Mouse (Mus musculus) CH12F3 (cell line): ENCODE measurements around the gene Taok1.

ENCODE experiments used
- in situ Hi-C: fragments of 300-500 bp; cut with MboI; formaldehyde crosslinking; loops from 2 replicates; pipeline ENCODE4 v1.14.3; 2020; ENCODE audit warnings: low sequenced_read_pairs

Taok1 gene

GRCm38 (mm10) chr11:77494344-77494676 is 113.3 kb downstream of the Taok1 start:
- in situ Hi-C loops, result no loop called here

- in situ Hi-C loops, result no loop called here
Measured at GRCm38 (mm10) chr11:77493512-77494343, 113.9 kb downstream of the Taok1 start, which contains the start of gene Git1. Gene Git1 (plus strand): TSS chr11:77493562.

GRCm38 (mm10) chr11:77492911-77493332 is 114.7 kb downstream of the Taok1 start:
- in situ Hi-C loops, result no loop called here

- in situ Hi-C loops, result no loop called here
Measured at GRCm38 (mm10) chr11:77492311-77492871, 115.2 kb downstream of the Taok1 start.

- in situ Hi-C loops, result no loop called here
Measured at GRCm38 (mm10) chr11:77491502-77492291, 115.9 kb downstream of the Taok1 start.

- in situ Hi-C loops, result no loop called here
Measured at GRCm38 (mm10) chr11:77491123-77491501, 116.5 kb downstream of the Taok1 start.

GRCm38 (mm10) chr11:77490451-77490850 is 117.2 kb downstream of the Taok1 start:
- in situ Hi-C loops, result no loop called here

- in situ Hi-C loops, result no loop called here
Measured at GRCm38 (mm10) chr11:77489591-77490235, 117.9 kb downstream of the Taok1 start, which contains the start of gene Ankrd13b. Gene Ankrd13b (minus strand): TSS chr11:77489678.

GRCm38 (mm10) chr11:77488771-77489581 is 118.6 kb downstream of the Taok1 start:
- in situ Hi-C loops, result no loop called here

- in situ Hi-C loops, result no loop called here
Measured at GRCm38 (mm10) chr11:77486798-77487197, 120.8 kb downstream of the Taok1 start.

GRCm38 (mm10) chr11:77485229-77485628 is 122.4 kb downstream of the Taok1 start:
- in situ Hi-C loops, result no loop called here

- in situ Hi-C loops, result no loop called here
Measured at GRCm38 (mm10) chr11:77483510-77484255, 123.9 kb downstream of the Taok1 start.

- in situ Hi-C loops, result no loop called here
Measured at GRCm38 (mm10) chr11:77483043-77483442, 124.6 kb downstream of the Taok1 start.
